Mouse (Mus musculus) midbrain, embryonic 12.5 days (tissue): ENCODE measurements at regions not wholly inside any gene's neighbourhood (a gene's known extent, or its start where the extent isn't known, plus 50 kb on each side); places are given as distances from the start of the nearest gene placed in this dataset.

Experiments
- ATAC-seq: fragments of 200-750 bp; cut with Nextera tagmentation; 2 replicates; pipeline ENCODE4 v1.8.0; 2017; ENCODE audit warnings: low read depth, moderate TSS enrichment, moderate library complexity; ENCODE audit not compliant: low FRiP score
- H3K27ac ChIP-seq: fragments of 300-500 bp; sonication (generic); replicated peaks from 2 replicates; pipeline ENCODE4 v1.5.1; 2016; ENCODE audit warnings: mild to moderate bottlenecking
- H3K27me3 ChIP-seq: fragments of 300-500 bp; sonication (generic); 2 replicates; pipeline ENCODE4 v1.6.1; 2016; ENCODE audit warnings: mild to moderate bottlenecking
- H3K36me3 ChIP-seq: fragments of 300-500 bp; sonication (generic); 2 replicates; pipeline ENCODE4 v1.6.1; 2016
- H3K4me1 ChIP-seq: fragments of 300-500 bp; sonication (generic); 2 replicates; pipeline ENCODE4 v1.6.1; 2016
- H3K4me2 ChIP-seq: fragments of 300-500 bp; sonication (generic); replicated peaks from 2 replicates; pipeline ENCODE4 v1.6.1; 2016; ENCODE audit warnings: mild to moderate bottlenecking, moderate library complexity
- H3K4me3 ChIP-seq: fragments of 300-500 bp; sonication (generic); 2 replicates; pipeline ENCODE4 v1.5.1; 2016; ENCODE audit warnings: mild to moderate bottlenecking
- H3K9ac ChIP-seq: fragments of 300-500 bp; sonication (generic); replicated peaks from 2 replicates; pipeline ENCODE4 v1.6.1; 2016; ENCODE audit warnings: mild to moderate bottlenecking, moderate library complexity
- H3K9me3 ChIP-seq: fragments of 300-500 bp; sonication (generic); 2 replicates; pipeline ENCODE4 v1.6.1; 2016; ENCODE audit warnings: mild to moderate bottlenecking
- WGBS: fragments of 180-500 bp; shearing (Covaris S2); methylation state at CpG from one replicate; pipeline ENCODE4 v1.1.7; 2016; 5-methylcytosine and 5-hydroxymethylcytosine counted together

DNA sequence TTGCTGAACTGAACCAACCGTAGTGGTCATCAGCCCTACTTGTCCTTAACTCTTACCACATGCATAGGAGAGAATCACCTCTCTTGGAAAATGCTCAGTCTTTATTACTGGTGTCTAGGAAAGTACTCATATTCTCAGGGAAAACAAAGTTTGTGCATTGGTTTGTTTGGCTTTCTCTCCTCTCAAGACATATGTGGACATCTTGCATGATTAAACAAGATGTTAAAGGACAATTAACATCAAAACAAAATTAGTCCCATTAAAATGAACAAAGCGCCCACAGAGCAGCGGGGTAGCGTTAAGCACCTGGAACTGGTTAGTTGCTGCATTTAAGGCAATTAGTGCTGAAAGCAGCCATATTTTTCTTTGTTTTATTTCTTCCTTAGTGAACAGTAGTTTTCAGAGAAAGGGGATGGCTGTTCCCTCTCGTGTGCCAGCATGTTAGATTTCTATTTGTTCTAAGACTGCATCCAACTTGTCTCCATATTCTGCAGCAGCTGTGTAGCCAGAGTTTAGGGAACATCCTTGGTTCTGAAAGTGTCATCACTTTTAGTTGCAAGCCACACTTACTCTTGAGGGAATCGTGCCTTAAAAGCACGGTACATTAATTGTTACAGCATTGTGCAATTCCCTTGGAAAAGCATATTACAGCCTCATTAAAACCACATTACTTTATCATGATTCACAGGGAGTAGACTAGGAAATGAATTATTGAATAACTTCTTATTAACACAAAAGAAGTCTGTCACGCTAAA lies 137.7 kb downstream of the Ube2u start:
- no peak overlapping the region for H3K9ac ChIP-seq
- H3K27ac ChIP-seq = no peak overlapping the region
- H3K36me3 ChIP-seq = no peaks in the 10 kb centered on the region
- no peaks in the 10 kb centered on the region for H3K9me3 ChIP-seq
- no peak overlapping the region for H3K4me3 ChIP-seq
- ATAC-seq = no peak
- H3K27me3 ChIP-seq = no peaks in the 10 kb centered on the region
- H3K4me2 ChIP-seq = no peak overlapping the region
- 79% methylated on average over 8 of the region's 8 CpGs for WGBS
- H3K4me1 ChIP-seq = no peaks in the 10 kb centered on the region

DNA sequence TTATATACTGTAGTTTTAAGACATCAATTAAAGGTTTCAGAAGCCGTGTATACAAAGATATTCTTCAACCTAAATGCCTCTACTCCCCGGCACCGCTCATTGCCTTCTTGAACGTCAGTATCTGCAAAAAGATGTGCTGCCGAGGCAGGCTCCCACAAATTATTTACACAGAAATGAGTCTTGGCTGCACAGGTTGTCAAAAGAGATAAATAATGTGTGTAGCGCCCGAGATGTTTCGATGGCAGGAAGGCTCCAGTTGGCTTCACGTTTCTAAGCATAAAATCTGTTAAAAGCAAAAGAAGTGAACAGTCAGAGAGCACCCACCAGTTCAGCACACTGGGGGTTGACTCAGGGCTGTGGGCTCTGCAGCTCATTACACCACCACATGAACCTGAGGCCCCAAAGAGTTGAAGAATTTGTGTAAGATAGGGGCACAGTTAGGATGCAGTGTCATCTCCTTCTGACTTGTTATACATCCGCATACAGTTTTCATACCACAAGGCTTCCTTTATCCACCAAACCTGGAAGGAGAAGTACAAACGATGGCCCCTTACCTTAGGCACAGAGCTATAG lies 138.4 kb downstream of the Ube2u start:
- no peaks in the 10 kb centered on the region for H3K27me3 ChIP-seq
- H3K9ac ChIP-seq = no peak overlapping the region
- ATAC-seq = no peak
- no peaks in the 10 kb centered on the region for H3K4me1 ChIP-seq
- no peak overlapping the region for H3K27ac ChIP-seq
- no peak overlapping the region for H3K4me3 ChIP-seq
- H3K9me3 ChIP-seq = no peaks in the 10 kb centered on the region
- H3K36me3 ChIP-seq = no peaks in the 10 kb centered on the region
- no peak overlapping the region for H3K4me2 ChIP-seq
- WGBS = 89% methylated on average over 11 of the region's 11 CpGs

DNA sequence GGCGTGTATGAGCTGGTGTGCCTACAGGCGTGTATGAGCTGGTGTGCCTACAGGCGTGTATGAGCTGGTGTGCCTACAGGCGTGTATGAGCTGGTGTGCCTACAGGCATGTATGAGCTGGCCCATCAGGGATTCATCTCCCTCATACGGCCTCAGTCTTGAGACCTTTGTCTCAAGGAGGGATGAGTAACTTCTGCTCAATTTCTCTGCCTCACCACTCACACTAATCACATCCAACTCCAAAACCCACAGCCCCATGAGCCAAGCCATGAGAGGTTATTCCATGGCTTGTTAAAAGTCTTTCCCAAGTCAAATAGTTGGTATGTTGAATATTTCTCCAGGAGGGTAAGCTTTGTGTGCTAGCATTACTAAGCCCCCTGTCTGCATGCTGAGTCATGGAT lies 146.0 kb downstream of the Ube2u start:
- Histone ChIP-seq H3K36me3 (no peaks in the 10 kb centered on the region), H3K9me3 (no peaks in the 10 kb centered on the region), H3K4me3 (no peak overlapping the region), H3K9ac (no peak overlapping the region), H3K27ac (no peak overlapping the region), H3K4me2 (no peak overlapping the region), H3K4me1 (no peaks in the 10 kb centered on the region), H3K27me3 (no peaks in the 10 kb centered on the region)
- ATAC-seq = no peak
- WGBS = 96% methylated on average over 2 of the region's 5 CpGs

DNA sequence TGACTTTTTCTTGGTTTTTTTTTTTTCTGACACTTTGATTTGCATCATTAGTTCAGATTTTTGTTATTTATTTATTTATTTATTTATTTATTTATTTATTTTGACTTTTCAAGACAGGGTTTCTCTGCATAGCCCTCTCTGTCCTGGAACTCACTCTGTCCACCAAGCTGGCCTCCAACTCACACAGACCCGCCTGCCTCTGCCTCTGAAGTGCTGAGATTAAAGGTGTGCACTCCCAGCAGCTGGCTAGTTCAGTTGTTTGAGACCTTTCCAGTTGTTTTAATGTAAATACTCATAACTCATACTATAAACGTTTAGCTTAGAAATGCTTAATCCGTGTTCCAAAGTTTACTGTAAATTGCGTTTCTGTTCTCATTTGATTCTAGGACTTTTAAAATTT lies 147.9 kb downstream of the Ube2u start:
- no peak for ATAC-seq

DNA sequence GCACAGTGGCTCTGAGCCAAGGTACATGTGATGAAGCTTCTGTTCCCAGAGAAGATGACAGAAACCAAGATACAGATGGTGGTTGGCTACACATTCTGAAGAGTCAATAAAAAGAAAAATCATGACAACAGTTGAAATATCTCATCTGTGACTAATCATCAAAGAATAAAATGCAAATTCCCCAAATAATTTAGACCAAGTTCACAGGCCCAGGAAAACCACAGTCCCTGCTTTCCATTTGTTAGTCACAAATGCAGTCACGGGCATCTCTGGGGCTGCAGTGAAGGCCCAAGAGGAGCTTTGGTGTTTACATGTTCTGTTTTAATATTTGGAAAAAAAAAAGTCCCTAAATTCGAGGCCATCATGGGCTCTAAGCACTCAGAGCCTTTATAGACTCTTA lies 142.1 kb upstream of the Cachd1 start:
- Histone ChIP-seq H3K27me3 (no peaks in the 10 kb centered on the region), H3K4me2 (no peak overlapping the region), H3K36me3 (no peaks in the 10 kb centered on the region), H3K4me3 (no peak overlapping the region), H3K9me3 (peaks cover 11% of the 10 kb centered on the region; the same call in 1 of the 2 replicates), H3K4me1 (peaks cover 5% of the 10 kb centered on the region; the same call in 1 of the 2 replicates), H3K27ac (no peak overlapping the region), H3K9ac (no peak overlapping the region)
- 55% methylated on average over 2 of the region's 2 CpGs for WGBS
- ATAC-seq = no peak

More for the DNA sequence above, 147.9 kb downstream of the Ube2u start:
- H3K9me3 ChIP-seq = peaks cover 2% of the 10 kb centered on the region; the same call in 1 of the 2 replicates
- WGBS = 84% methylated on average over 4 of the region's 4 CpGs
- H3K9ac ChIP-seq = no peak overlapping the region
- H3K4me2 ChIP-seq = no peak overlapping the region
- H3K27me3 ChIP-seq = no peaks in the 10 kb centered on the region
- H3K27ac ChIP-seq = no peak overlapping the region
- no peaks in the 10 kb centered on the region for H3K4me1 ChIP-seq
- H3K36me3 ChIP-seq = no peaks in the 10 kb centered on the region
- no peak overlapping the region for H3K4me3 ChIP-seq

DNA sequence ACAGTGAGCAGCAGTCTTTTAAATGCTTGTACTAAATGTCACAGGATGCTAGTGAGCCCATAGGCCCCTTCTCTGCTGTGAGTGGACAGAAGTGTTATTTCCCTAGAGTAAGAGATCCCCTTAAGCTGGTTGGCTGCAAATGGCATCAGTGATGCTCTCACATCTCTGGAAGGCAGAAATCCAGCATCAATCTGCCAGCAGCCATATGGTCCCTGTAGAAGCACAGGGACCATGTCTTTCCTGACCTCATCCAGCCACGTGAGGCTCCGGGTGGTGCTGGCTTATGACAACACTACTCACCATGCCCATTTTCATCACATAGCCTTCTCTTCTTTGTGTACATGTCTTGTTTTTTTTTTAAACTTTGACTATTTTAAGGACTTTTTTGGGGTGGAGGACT lies 138.9 kb upstream of the Cachd1 start:
- Histone ChIP-seq H3K4me3 (no peak overlapping the region), H3K4me2 (no peak overlapping the region), H3K9ac (no peak overlapping the region), H3K36me3 (no peaks in the 10 kb centered on the region), H3K27ac (no peak overlapping the region), H3K4me1 (peaks cover 5% of the 10 kb centered on the region; the same call in 1 of the 2 replicates), H3K27me3 (no peaks in the 10 kb centered on the region), H3K9me3 (no peaks in the 10 kb centered on the region)
- WGBS = 93% methylated on average over 2 of the region's 2 CpGs
- no peak for ATAC-seq

DNA sequence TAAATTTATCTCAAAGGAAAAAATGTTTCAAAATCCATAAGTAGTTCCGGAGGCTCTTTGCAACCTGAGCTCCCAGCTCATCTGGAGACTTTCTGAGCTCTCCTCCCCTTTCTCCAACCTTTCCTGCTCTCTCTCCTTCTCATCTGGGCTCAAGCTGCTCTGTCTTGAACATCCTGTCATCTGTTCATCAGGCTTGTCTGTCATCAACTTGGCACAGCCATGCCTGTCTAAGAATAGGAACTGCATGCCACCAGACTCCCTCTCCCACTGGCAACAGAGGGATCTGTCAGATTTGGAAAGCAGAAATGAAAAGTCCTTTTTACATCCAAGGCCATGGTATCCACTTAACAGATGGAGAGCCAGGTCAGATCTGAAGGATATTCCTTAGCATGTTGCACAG lies 115.3 kb upstream of the Cachd1 start:
- H3K4me1 ChIP-seq = peaks cover 7% of the 10 kb centered on the region
- no peaks in the 10 kb centered on the region for H3K27me3 ChIP-seq
- no peak overlapping the region for H3K27ac ChIP-seq
- no peak for ATAC-seq
- no peak overlapping the region for H3K4me2 ChIP-seq
- H3K9ac ChIP-seq = no peak overlapping the region
- no peaks in the 10 kb centered on the region for H3K36me3 ChIP-seq
- H3K9me3 ChIP-seq = no peaks in the 10 kb centered on the region
- 81% methylated on average over 1 of the region's 1 CpGs for WGBS
- H3K4me3 ChIP-seq = no peak overlapping the region

DNA sequence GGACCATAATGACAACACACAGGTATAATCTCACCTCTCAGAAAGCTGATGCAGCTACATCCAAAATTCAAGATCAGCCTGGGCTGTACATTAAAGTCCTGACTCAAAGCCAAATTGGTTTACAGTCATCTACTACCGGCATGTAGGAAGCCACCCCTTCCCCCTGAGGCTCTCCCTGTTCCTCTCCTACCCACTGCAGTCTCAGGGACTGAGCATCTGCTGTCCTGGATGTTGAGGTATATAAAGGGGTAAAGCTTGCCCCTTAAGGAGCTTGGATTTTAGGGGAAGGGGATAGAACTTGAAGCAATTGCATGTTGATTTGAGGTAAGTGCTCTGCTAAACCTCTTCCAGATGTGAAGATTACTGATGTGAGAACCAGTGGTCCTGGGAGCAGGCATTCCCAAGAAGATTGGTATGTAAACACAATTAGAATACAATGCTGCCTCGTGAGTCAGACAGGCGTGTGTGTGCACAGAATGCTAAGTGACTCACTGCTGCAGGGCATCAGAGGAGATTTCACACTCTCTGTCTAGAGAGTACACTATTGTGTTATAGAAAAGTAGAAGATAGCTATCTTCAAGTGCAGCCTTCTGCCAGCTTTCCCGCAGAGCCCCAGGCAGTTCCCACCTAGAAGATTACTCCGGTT lies 111.7 kb upstream of the Cachd1 start:
- peak; percentile 86 for ATAC-seq
- H3K36me3 ChIP-seq = no peaks in the 10 kb centered on the region
- H3K9ac ChIP-seq = no peak overlapping the region
- H3K27ac ChIP-seq = peak overlapping the region; percentile 30; the same call in 1 of the 2 replicates
- no peak overlapping the region for H3K4me3 ChIP-seq
- 0 out of 2 replicates have a peak overlapping the region, but pooled peaks have one; percentile 13 for H3K4me2 ChIP-seq
- no peaks in the 10 kb centered on the region for H3K9me3 ChIP-seq
- peaks cover 7% of the 10 kb centered on the region for H3K4me1 ChIP-seq
- no peaks in the 10 kb centered on the region for H3K27me3 ChIP-seq
- WGBS = 22% methylated on average over 5 of the region's 5 CpGs

DNA sequence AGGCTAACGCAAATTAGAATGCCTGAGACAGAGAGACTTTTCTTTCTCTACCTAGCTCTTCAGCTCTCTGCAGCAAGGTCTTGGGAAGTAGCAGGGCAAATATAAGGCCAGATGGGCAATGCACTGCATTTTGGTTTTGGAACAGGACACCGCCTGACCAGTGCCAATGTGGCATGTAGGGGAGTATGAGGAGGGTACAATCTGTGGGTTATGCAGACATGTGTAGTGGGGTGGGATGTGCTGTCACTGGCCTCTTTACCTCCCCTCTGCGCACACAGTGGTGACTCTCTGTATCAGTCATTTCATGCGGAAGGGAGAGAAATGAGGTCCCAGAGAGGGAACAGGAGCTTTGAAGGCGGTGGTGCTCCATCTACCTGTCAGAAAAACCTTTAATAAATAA lies 105.9 kb upstream of the Cachd1 start:
- no peaks in the 10 kb centered on the region for H3K9me3 ChIP-seq
- no peak for ATAC-seq
- H3K27me3 ChIP-seq = no peaks in the 10 kb centered on the region
- no peaks in the 10 kb centered on the region for H3K4me1 ChIP-seq
- 89% methylated on average over 5 of the region's 5 CpGs for WGBS
- H3K4me2 ChIP-seq = no peak overlapping the region
- no peak overlapping the region for H3K27ac ChIP-seq
- H3K4me3 ChIP-seq = no peak overlapping the region
- no peak overlapping the region for H3K9ac ChIP-seq
- H3K36me3 ChIP-seq = no peaks in the 10 kb centered on the region

DNA sequence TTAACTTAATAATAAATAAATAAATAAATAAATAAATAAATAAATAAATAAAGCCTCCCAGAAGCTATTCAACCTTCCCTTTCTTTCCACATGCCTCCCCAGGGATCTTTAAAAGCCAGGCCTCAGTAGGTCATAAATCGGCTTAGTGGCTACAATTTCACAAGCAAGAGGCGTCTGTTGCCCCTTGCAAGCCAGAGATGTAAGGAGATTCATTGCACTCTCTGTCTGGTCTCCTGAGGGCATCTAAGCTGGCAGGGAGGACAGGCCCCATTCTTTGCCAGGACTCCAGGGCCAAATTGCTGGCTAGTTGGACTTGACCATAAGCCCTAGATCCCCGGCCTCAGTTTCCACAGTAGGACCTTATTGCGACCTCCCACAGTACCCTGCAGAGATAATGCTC lies 101.6 kb upstream of the Cachd1 start:
- Histone ChIP-seq H3K4me2 (no peak overlapping the region), H3K9ac (no peak overlapping the region)
- WGBS = 88% methylated on average over 4 of the region's 4 CpGs

DNA sequence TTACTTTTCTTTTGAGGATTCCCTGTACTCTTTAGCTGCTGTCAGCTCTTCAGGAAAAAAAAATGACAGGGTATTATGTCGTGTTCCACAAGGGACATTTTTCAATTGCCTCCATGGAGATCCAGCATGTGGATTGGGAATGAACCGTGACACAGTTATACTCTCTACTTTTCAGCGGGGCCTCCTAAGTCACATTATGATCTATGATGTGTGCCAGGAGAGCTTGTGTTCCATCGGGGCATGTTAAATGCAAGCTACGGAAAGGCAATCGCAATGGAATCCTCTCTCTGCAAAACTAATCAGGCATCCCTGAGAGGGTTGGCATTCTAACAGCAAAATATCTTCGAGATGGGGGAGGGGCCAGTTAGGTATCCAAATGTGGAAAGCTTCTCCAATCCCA lies 92.7 kb upstream of the Cachd1 start:
- Histone ChIP-seq H3K27me3 (no peaks in the 10 kb centered on the region), H3K27ac (no peak overlapping the region), H3K4me1 (no peaks in the 10 kb centered on the region), H3K4me2 (no peak overlapping the region), H3K9ac (no peak overlapping the region), H3K4me3 (no peak overlapping the region), H3K36me3 (no peaks in the 10 kb centered on the region), H3K9me3 (no peaks in the 10 kb centered on the region)
- 58% methylated on average over 7 of the region's 7 CpGs for WGBS
- ATAC-seq = no peak

More for the DNA sequence above, 101.6 kb upstream of the Cachd1 start:
- Histone ChIP-seq H3K4me1 (no peaks in the 10 kb centered on the region), H3K36me3 (no peaks in the 10 kb centered on the region), H3K27ac (no peak overlapping the region), H3K27me3 (no peaks in the 10 kb centered on the region), H3K9me3 (no peaks in the 10 kb centered on the region), H3K4me3 (no peak overlapping the region)
- no peak for ATAC-seq

DNA sequence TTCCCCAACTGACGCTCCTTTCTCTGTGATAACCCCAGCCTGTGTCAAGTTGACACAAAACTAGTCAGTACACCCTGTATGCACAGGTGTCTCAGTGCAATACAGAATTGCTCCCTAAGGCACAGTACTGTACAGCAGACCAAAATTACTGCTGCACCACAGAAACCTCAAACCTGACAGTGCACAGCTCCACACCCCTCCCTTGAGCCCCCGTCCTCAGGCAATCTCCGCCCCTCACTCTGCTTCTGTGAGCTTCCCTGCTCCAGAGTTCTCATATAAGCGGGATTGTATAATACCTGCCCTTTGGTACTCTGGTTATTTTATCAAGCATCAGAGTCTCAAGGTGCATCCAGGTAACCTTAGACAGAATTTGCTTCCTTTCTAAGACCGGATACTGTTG lies 76.5 kb upstream of the Cachd1 start:
- 84% methylated on average over 5 of the region's 5 CpGs for WGBS
- H3K36me3 ChIP-seq = no peaks in the 10 kb centered on the region
- no peaks in the 10 kb centered on the region for H3K27me3 ChIP-seq
- H3K4me3 ChIP-seq = no peak overlapping the region
- H3K4me1 ChIP-seq = no peaks in the 10 kb centered on the region
- H3K9me3 ChIP-seq = no peaks in the 10 kb centered on the region
- no peak for ATAC-seq
- no peak overlapping the region for H3K4me2 ChIP-seq
- H3K27ac ChIP-seq = no peak overlapping the region
- H3K9ac ChIP-seq = no peak overlapping the region
